Mouse (Mus musculus) right cerebral cortex, adult 18-20 months (tissue): ENCODE measurements around the gene Focad.
A peak's percentile ranks its signal among the peaks of the same experiment; 100 is the strongest.

Source experiments
- DNase-seq: peaks from one replicate; pipeline ENCODE4 v3.0.0; 2022; ENCODE audit warnings: mixed read lengths

Gene Focad

DNA sequence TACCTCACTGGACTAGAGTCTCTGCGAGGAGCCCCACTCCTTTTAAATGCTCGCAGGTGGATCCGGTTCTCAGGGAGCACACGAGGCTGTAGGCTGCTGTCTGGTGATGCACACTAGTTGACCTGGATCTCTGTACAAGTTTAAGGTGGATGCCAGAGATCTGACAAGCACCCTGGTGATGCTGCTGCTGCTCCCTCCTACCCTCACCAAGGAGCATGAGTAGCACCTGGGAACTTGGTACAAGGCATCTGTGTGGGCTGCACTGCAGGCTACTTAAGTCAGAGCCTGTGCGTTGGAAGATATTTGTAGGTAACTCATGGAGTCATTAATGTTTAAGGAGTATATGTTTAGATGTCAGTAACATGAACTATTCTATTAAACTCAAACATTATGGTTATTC lies 62.5 kb downstream of the Focad start:
- no peak for DNase-seq

DNA sequence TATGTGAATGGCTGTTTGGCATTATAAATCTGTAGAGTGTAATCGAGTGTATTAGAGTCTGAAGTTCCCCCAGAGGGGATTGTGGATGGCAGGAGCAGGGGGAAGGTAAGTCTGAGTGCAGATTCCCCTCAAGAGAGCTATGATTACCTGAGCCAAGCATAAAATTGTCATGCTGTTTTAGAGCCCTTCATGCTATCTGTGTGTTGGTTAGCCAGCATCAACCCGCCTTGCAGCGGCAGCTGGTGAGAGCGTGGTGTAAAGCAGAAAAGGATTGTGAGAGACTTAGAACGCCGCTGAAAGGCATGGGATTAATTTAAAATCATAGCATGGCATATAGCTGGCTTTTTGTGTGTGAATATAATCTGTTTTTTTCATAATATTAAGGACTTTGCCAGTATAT lies 63.2 kb downstream of the Focad start:
- peak; percentile 26 for DNase-seq

DNA sequence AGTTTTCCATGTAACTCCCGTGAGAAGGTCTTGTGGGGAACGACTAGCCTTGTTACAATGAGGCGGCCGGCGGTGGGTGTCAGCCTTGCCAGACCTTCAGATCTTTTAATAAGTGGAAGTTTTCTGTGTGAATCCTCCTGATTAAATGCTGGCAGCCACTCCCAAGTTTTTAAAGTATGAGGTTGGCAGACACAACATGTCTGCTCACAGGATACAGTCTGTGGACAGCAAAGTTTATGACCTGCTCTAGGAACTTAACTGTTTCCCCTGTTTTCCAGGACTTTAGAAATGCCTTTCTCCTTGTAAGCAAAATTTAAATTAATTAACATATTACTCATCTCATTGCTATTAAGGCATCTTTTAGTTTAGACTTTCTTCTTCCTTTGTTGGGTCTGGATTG lies 64.8 kb downstream of the Focad start:
- DNase-seq = no peak

DNA sequence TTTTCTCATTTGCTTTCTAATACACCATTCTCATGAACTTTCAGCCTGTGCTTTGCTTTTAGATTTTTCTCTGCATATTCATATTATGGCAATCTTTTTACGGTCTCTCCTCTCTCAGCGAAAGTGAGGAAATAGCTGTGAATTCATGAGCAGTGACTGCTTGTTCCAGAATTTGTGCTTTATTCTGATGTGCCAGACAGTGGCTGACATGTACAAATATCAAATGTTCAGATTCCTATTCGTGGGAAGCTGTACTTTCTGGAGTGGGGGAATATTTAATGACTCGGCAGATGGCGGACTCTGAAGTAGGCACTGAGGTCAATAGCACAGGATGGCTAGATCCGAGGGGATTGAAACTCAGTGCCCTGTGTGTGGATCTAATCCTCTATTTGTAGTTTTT lies 65.3 kb downstream of the Focad start:
- DNase-seq = peak; percentile 21

DNA sequence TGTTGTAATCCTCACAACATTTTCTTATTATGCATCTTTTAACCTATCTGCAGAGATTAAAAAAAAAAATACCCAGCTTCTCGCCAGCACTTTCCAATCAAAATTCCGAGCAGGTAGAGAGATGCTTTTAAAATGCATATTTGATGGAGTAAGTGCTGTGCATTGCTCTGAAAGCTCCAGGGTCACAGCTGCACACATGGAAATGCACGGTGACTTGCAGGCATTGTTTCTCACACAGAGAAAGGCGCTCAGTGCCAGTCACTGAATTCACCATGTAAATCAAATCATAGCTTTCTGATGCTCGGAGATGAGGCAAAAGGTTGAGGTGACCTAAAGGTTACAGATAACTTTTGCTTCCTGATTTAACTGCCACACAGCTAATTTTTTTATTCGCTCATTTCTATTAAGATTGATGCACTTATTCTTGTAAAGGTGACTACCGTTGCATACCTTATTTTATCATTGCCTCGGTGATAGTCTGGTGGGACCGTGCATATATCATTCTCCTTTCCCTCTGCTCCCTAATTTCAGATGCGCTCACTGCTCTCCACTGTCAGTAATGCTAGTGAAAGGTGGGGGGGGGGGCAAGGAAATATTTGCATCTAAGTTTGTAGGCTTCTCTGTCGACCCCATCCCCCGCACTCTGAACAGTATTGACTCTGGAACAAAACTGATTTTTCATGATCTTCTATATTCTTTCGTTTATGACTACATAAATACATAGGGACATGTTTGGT lies 69.2 kb downstream of the Focad start:
- no peak for DNase-seq

DNA sequence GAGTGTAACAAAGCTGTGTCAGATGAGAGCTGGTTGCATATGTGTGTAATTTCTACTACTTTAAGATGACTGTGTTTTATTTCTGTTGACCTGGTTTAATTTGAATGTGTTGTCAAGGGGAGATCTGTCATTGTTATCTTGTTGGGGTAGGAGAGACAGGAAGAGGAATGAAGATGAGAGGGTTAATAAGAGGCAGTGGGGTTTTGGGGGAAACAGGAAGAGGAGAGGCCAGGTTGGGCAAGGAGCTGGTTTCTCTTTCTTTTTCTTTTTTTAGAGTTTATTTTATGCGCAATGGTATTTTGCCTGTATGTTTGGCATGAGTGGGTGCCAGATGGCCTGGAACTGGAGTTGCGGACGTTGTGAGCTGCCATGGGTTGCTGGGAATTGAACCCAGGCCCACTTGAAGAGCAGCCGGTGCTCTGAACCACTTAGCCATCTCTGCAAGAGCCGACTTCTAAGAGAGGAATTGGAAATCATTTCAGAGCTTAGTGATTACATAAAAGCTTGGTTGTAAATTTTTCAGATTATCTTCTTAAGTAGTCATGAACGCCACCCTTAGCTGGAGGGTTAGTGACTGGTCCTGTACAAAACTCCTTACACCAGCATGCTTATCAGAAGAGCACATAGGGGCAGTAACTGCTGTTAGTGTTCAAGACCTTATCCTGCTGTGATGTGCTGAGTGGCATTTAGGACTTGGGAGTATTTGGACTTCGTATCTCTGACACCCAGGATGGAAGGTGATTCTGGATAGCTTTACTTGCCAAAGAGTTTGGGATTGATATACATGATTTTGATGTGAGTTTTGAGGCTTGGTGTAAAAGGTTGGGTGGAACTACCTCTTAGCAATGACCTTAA lies 72.8 kb downstream of the Focad start:
- no peak for DNase-seq

DNA sequence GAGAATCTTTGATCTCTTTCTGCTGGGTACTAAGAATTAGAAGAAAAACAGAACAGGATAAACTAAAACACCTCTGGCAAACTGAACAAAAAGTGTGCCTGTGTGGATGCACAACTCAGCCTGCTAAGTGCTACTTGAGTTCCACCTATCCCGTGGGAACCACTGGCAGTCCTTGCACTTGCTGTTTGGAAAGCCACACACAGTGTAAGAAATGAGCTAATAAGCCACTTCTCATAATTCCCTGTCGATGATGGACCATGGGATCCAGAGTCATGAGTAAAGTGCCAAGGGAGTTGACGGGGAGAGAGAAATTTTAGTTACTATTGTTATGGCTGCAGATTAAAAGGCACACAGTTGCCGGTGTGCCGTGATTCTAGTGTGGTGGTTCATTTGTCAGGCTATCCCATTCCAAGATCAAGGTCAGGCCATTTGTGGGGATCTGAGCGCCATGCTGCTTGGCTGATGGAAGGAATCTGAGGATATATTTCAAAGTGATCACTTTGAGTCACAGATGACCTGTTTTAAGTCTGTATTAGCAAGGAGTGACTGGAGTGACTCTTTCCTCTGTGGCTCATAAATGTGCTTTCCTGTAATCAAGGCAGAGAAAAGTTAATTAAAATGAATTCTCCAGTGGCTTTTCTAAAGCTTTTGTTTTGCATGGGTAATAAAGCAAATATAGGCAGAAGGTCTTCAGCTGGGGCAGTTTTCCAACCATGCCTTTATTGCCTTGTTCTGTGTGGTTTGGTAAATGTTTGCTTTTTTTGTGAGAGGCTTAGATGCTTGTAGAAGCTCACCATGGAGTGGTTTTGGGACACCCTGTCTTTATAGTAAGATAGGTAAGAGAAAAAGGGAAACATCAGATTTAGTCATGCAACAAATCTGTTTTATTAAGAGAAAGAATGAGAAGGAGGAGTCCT lies 80.9 kb downstream of the Focad start:
- no peak for DNase-seq

DNA sequence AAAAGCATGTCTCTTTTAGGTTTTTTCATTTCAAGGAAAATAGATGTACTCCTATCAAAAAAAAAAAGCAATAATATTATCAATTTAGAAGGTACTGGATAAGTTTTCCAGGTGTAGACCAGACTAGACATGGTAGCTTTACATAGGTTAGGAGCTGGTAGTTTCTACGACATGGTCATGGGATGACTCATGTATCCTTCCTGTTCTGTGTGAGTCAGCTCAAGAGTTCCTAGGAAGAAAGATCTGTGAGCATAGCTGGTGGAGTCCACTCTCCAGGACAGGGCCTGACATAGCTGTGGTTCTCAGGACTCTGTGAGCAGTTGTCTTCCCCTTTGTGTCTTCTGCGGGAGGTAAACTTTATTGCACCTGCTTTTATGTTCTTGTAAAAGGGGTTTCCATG lies 84.9 kb downstream of the Focad start:
- no peak for DNase-seq

DNA sequence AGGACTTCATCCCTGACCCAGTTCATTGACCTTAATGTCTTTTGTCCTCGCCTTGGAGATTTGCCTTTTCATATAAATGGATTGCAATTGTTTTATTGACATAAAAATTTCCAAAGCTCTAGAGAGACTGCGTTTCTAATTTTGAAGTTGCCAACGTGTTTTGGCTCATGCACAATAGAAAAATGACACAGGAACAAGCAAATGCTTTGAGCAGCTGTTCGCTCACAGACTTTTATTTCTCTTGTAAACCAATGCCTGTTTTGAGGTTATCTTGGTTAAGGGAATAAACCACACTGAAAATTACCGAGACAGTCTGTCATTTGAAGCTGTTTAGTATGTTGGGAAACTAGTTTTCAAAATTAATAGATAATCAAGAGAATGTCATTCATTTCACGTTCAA lies 89.9 kb downstream of the Focad start:
- DNase-seq = no peak

DNA sequence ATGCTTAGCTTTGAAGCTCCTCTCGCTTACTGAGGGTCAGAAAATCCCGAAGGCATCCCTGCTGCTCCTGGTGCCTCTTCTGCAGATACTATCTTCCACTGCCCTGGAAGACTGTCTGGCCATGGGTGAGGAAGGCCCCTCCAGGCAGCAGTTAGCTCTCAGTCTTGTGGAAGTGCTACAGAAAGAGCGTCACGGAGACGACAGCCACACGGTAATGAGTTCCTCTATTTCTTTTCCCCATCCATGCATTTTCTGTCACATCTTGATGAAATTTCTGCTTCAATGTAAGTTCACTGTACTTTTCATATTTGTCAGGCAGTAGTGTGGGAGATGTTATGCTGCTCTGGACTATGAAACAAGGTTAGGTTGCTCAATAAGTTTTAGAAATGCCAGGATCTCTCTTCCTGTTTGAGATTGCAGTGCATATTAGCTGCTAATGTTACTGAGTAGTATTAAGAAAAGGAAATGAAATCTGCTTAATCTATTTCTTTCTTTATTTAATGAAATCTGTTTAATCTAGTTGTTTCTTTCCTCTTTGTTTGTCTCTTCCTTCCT lies 91.5 kb downstream of the Focad start:
- DNase-seq = no peak

DNA sequence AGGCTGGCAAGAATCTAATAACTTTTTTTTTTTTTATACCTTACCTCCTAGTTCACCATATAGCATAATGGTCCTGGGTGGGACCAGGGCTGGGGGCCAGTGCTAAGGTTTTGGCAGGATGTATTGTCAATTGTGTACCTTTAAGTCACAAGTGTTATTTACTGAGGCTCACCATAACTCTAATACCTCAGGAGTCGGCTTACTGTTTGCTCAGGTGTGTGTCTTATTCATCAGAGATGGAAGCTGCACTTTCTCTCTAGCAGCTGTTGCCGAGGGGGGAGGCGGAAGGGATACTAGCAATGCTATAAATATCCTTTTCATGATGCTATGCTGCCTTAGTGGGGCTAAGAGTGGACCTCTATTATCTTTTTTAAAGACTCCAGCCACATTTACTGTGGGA lies 93.2 kb downstream of the Focad start:
- DNase-seq = no peak

DNA sequence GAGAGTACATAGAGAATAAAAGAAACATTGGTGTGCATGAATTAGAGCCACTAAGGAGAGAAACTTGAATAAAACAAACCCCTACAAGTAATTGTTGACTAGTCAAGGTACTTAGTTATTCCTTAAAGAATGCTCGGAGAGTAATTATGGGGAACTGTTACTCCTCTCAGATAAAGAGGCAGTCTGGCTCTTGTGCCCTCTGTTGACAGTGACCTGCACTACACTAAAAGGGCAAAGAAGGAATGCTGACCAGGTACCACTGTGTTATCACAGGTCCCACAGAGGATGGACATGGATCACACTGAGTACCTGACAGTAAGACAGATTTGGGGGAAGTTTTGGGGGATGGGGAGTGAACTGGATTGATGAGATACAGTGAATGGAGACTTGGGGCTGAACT lies 95.1 kb downstream of the Focad start:
- no peak for DNase-seq

DNA sequence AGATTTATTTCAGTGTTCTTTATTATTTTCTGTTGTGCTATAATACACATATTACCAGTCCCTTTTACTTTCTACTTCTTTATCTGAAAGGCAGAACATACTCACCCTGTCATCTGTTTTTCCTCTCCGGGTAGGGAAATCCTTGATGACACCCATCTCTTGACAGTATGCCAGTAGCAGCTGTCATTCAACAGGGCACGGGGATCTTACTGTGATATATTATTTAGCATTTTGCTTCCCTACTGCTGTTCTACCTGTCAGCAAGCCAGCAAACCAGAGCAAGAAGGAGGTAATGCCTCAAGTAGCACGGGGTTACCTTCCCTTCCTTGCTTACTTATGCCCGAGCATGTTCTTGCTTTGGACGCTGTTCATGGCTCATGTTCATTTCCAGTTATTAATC lies 99.8 kb downstream of the Focad start:
- DNase-seq = no peak

DNA sequence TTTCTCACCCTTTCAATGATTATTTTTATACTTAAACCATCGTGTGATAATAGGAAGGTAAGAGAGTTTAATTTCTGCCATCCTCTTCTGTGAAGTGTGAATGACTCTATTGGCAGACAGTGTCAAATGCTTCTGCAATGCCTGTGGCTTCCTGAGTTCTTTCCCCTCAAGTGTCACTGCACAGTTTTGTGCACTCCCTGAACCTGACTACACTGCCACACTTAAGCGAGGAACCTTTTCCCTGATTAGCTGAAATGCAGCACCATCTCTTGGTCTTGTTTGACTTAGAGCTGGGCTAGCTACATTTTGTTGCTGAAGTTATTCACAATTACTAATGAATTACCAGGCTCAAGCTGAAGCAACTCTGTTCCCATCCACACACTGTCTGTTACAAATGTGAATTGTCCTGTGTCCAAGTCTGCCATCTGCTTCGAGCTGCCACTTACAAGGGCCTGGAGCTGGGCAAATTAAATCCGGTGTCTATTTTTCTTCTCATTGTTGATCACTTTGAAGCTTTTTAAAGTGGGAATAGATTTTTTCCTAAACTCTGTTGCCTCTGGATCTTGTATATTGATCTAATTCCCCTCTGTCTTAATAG lies 101.6 kb downstream of the Focad start:
- peak; percentile 48 for DNase-seq

DNA sequence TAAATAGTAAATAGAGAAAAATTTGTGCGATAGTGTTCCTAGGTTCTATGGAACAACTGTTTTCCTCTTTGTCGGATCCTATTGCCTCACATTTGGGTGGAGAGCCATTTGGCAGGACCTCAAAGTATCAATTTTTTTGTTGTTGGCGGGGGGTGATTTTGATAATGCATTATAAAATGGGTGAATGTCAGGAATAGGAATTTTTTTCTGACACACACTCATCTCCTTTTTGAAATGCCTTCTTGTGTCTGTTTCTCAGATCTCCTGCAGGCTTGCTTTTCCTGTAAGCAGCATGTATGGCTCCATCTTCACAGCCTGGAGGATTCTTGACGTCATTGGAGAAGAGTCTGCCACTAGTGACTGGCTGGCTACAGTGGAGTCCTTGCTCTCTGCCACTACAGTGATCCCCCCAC lies 102.1 kb downstream of the Focad start:
- DNase-seq = no peak

DNA sequence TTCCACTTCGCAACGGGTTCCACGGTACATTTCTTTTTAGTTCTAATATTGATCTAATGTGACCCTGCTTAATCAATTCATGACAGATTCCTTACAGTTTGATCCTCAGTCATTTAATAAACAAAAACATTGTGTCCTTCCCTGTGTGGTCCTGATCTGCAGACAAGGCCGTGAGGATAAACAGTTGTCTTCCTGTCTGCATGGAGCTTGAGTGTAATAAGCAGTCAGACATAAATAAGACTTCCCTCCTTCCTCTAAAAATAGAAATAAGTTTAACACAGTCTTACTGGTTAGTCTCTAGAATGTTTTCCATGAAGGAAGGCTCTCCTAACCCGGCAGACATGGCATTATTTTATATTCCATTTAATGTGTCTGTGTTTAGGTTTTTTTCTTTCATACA lies 102.8 kb downstream of the Focad start:
- no peak for DNase-seq

DNA sequence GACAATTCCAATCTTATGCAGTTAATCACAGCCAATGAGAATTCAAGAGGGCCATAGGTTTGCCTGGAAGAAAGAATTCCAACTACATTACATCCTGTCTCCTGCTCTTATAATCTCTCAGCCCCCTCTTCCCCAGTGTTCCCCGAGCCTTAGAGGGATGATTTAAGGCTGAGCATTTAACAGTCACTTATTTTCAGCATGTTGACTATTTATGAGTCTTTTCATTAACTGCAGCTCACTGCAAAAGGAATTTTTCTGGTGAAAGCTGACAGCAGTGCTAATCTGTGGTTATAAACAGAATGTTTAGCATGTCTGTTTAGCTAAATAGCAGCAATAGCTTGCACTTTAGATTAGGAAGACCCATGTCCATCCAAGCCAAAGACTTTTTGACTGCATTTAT lies 104.8 kb downstream of the Focad start:
- no peak for DNase-seq

DNA sequence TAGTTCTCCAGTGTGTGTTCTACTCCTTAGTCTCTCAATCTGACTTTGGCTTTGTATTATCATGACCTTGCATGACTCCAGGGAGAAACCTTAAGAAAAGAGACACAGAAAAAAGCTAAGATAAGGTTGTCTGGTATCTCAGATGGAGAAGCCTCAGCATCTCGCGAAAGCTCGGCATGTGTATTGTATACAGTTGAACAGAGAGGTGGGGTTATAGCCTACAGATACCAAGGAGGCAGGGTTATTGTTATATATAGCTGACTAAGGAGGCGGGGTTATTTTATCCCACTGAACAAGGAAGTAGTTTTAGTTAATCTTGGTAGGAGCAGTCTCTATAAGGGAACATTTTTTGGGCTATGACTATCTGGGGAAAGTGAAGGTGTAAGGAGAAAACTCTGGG lies 106.6 kb downstream of the Focad start:
- no peak for DNase-seq

DNA sequence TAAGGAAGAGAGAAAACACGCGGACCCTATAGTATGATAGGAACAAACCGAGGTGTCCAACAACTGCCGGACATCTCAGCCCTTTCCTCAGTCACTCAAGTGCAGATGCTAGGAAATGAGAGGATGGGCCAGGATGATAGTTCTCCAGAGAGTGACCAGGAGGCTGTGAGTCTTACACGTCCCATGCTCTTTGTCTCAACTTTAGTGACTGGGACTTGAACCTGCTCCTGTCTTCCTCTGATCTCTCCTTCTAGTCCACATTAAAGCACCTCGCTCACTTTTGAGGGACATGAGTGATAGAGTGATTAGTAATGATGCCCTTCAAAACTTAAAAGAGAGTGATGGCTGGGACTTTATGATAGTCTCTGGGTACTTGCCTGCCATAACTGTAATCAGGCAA lies 114.2 kb downstream of the Focad start:
- no peak for DNase-seq

DNA sequence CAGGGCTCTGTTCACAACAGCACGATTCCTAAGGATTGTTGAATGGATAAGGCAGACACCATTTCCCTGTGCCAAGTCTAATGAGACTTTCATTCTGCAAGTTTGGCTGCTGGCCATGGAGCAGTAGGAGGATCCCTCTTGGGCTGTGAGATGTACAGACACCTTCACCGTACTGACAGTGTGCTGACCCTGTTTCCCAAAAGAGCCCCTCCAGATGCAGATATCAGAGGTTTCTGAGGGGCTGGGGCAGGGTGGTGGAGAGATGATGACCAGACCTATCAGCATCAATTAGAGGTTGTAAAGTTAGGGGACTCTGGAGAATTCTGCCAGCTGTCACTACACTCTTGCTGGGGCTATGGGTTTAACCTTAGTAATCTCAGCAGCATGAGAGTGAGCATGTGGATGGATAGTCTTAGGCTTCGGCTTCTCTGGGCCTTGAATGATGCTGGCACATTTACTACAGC lies 115.0 kb downstream of the Focad start:
- DNase-seq = peak; percentile 78

DNA sequence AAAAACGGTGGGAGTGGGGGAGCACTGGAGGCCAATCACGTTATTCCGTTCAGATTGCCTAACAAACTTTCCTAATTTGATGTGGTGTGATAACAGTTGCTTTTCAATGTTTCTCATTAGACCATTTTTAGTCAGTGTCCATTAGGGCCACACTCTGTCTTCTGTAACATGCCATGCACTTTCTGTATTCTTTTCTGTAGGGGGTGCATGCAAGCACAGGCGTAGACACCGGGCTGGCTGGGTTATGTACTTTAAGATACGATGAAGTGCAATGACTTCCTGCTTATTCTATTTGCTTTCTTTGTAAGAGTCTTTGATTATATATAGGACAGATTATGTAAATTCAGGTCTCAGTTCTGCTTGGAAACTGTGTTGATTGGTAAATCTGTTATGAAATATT lies 116.2 kb downstream of the Focad start:
- no peak for DNase-seq

DNA sequence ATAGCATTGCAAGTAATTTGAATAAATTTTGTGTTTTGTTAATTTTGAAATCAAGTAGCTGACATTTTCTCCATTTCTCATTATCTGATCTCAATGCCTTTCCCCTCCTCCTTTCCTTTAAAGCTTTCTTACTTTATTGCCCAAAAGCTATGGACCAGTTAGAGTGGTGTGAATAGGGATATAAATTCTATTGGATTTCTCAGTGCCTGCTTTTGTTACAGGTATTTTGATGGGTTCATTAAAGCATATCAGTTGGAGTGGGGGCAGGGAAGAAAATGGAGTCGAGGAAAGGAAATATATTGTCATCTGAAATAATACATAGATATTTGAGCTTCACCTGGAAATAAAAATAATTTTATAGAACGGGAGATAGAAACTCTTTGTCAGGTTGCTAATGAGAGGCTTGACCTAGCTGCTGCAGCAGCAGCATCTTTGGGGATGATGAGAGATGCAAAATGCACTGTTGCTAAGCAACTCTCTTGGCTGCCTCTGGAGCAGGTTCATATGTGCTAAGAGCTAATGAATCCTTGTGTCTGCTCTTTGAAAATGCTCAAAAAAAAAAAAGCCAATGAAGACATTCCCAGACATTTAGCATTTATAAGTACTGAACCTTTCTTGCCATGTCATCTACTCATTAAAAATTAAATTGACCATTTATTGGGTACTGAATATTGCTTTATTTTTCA lies 116.9 kb downstream of the Focad start:
- peak; percentile 37 for DNase-seq
